Mouse (Mus musculus): ENCODE results near the gene Ncaph2. TPM values are rescaled to one million over a fixed set of nuclear protein-coding genes. Genes with fewer than 3 reads are reported as not detected.

Gene Ncaph2
- polyA plus RNA-seq, 1 experiment from 2014 or later, result 171 TPM

- no peak overlapping the region for H3K27ac ChIP-seq (replicated peaks; ENCODE audit: low read depth, low read length)
- DNase-seq (ENCODE audit: low spot score), result no peak
- WGBS, result 83% methylated on average over 4 of the region's 4 CpGs
Measured at GRCm38 (mm10) chr15:89365141-89365551, 9.6 kb downstream of the Ncaph2 start.

GRCm38 (mm10) chr15:89372068-89372467, 16.5 kb downstream of the Ncaph2 start:
- no peak overlapping the region for H3K4me3 ChIP-seq (ENCODE audit: low read depth, low read length)
- H3K27me3 ChIP-seq (ENCODE audit: control insufficient read depth, insufficient read depth, low read length), result peaks cover 7% of the 10 kb centered on the region
- no peak overlapping the region for H3K9ac ChIP-seq (replicated peaks; ENCODE audit: low read length)
- ATAC-seq (replicated peaks; ENCODE audit: insufficient number of reproducible peaks, low FRiP score, low TSS enrichment, low read depth), result no peak
- H3K4me1 ChIP-seq (ENCODE audit: control insufficient read depth, insufficient read depth, low read length), result peaks cover under 1% of the 10 kb centered on the region; the same call in 1 of the 2 replicates
- WGBS, result 88% methylated on average over 13 of the region's 13 CpGs
- no peaks in the 10 kb centered on the region for H3K9me3 ChIP-seq (replicated peaks; ENCODE audit: control insufficient read depth, low read length)
- H3K4me2 ChIP-seq (ENCODE audit: low read depth, low read length), result no peak overlapping the region
- DNase-seq (ENCODE audit: low spot score), result no peak
- H3K36me3 ChIP-seq (replicated peaks; ENCODE audit: control insufficient read depth, insufficient read depth, low read depth, low read length), result peaks cover 17% of the 10 kb centered on the region
- H3K27ac ChIP-seq (replicated peaks; ENCODE audit: low read depth, low read length), result no peak overlapping the region

More at GRCm38 (mm10) chr15:89365141-89365551, 9.6 kb downstream of the Ncaph2 start:
- H3K36me3 ChIP-seq (replicated peaks; ENCODE audit: control insufficient read depth, insufficient read depth, low read depth, low read length), result peaks cover 15% of the 10 kb centered on the region
- H3K4me1 ChIP-seq (ENCODE audit: control insufficient read depth, insufficient read depth, low read length), result no peaks in the 10 kb centered on the region
- no peak overlapping the region for H3K9ac ChIP-seq (replicated peaks; ENCODE audit: low read length)
- H3K4me2 ChIP-seq (ENCODE audit: low read depth, low read length), result no peak overlapping the region
- H3K4me3 ChIP-seq (ENCODE audit: low read depth, low read length), result no peak overlapping the region
- H3K27me3 ChIP-seq (ENCODE audit: control insufficient read depth, insufficient read depth, low read length), result no peaks in the 10 kb centered on the region
- H3K9me3 ChIP-seq (replicated peaks; ENCODE audit: control insufficient read depth, low read length), result no peaks in the 10 kb centered on the region
- no peak for ATAC-seq (replicated peaks; ENCODE audit: insufficient number of reproducible peaks, low FRiP score, low TSS enrichment, low read depth)

GRCm38 (mm10) chr15:89372536-89372935, 17.0 kb downstream of the Ncaph2 start:
- Histone ChIP-seq H3K36me3 (replicated peaks; ENCODE audit: control insufficient read depth, insufficient read depth, low read depth, low read length) (peaks cover 16% of the 10 kb centered on the region), H3K9ac (replicated peaks; ENCODE audit: low read length) (no peak overlapping the region)

GRCm38 (mm10) chr15:89373027-89373761, 17.7 kb downstream of the Ncaph2 start:
- Histone ChIP-seq H3K9me3 (replicated peaks; ENCODE audit: control insufficient read depth, low read length) (no peaks in the 10 kb centered on the region), H3K4me2 (ENCODE audit: low read depth, low read length) (peak overlapping the region; percentile 87), H3K27ac (replicated peaks; ENCODE audit: low read depth, low read length) (peak overlapping the region; percentile 87), H3K36me3 (replicated peaks; ENCODE audit: control insufficient read depth, insufficient read depth, low read depth, low read length) (peaks cover 12% of the 10 kb centered on the region), H3K4me1 (ENCODE audit: control insufficient read depth, insufficient read depth, low read length) (peaks cover 4% of the 10 kb centered on the region; the same call in 1 of the 2 replicates), H3K27me3 (ENCODE audit: control insufficient read depth, insufficient read depth, low read length) (peaks cover 18% of the 10 kb centered on the region), H3K4me3 (ENCODE audit: low read depth, low read length) (peak overlapping the region; percentile 51), H3K9ac (replicated peaks; ENCODE audit: low read length) (peak overlapping the region; percentile 82)
- under 1% methylated on average over 35 of the region's 35 CpGs for WGBS
- ATAC-seq (replicated peaks; ENCODE audit: insufficient number of reproducible peaks, low FRiP score, low TSS enrichment, low read depth), result peak; percentile 77
- DNase-seq (ENCODE audit: low spot score), result peak; percentile 86

More at GRCm38 (mm10) chr15:89372536-89372935, 17.0 kb downstream of the Ncaph2 start:
- Histone ChIP-seq H3K4me1 (ENCODE audit: control insufficient read depth, insufficient read depth, low read length) (peaks cover 4% of the 10 kb centered on the region; the same call in 1 of the 2 replicates), H3K27me3 (ENCODE audit: control insufficient read depth, insufficient read depth, low read length) (peaks cover 12% of the 10 kb centered on the region), H3K4me2 (ENCODE audit: low read depth, low read length) (peak overlapping the region; percentile 87), H3K27ac (replicated peaks; ENCODE audit: low read depth, low read length) (peak overlapping the region; percentile 41; the same call in 1 of the 2 replicates), H3K4me3 (ENCODE audit: low read depth, low read length) (peak overlapping the region; percentile 51; the same call in 1 of the 2 replicates), H3K9me3 (replicated peaks; ENCODE audit: control insufficient read depth, low read length) (no peaks in the 10 kb centered on the region)
- DNase-seq (ENCODE audit: low spot score) (no peak), ATAC-seq (replicated peaks; ENCODE audit: insufficient number of reproducible peaks, low FRiP score, low TSS enrichment, low read depth) (no peak)
- 90% methylated on average over 7 of the region's 7 CpGs for WGBS

GRCm38 (mm10) chr15:89373762-89374248, 18.3 kb downstream of the Ncaph2 start, which contains the start of gene Sco2:
Gene Sco2 (minus strand): TSS chr15:89373846.
- Histone ChIP-seq H3K9me3 (replicated peaks; ENCODE audit: control insufficient read depth, low read length) (no peaks in the 10 kb centered on the region), H3K27me3 (ENCODE audit: control insufficient read depth, insufficient read depth, low read length) (peaks cover 23% of the 10 kb centered on the region), H3K4me2 (ENCODE audit: low read depth, low read length) (peak within 1 kb of the TSS; percentile 87), H3K4me3 (ENCODE audit: low read depth, low read length) (peak within 1 kb of the TSS; percentile 51), H3K36me3 (replicated peaks; ENCODE audit: control insufficient read depth, insufficient read depth, low read depth, low read length) (peaks cover 9% of the 10 kb centered on the region), H3K9ac (replicated peaks; ENCODE audit: low read length) (peak within 1 kb of the TSS; percentile 82), H3K4me1 (ENCODE audit: control insufficient read depth, insufficient read depth, low read length) (peaks cover 4% of the 10 kb centered on the region; the same call in 1 of the 2 replicates), H3K27ac (replicated peaks; ENCODE audit: low read depth, low read length) (peak within 1 kb of the TSS; percentile 87)
- under 1% methylated on average over 40 of the region's 42 CpGs for WGBS
- ATAC-seq (replicated peaks; ENCODE audit: insufficient number of reproducible peaks, low FRiP score, low TSS enrichment, low read depth) (peak; percentile 68), DNase-seq (ENCODE audit: low spot score) (peak; percentile 94)

- DNase-seq (ENCODE audit: low spot score), result no peak
- Histone ChIP-seq H3K4me3 (ENCODE audit: low read depth, low read length) (peak overlapping the region; percentile 51), H3K36me3 (replicated peaks; ENCODE audit: control insufficient read depth, insufficient read depth, low read depth, low read length) (peaks cover 7% of the 10 kb centered on the region), H3K4me2 (ENCODE audit: low read depth, low read length) (peak overlapping the region; percentile 87), H3K27ac (replicated peaks; ENCODE audit: low read depth, low read length) (peak overlapping the region; percentile 87), H3K9me3 (replicated peaks; ENCODE audit: control insufficient read depth, low read length) (no peaks in the 10 kb centered on the region), H3K9ac (replicated peaks; ENCODE audit: low read length) (peak overlapping the region; percentile 82), H3K27me3 (ENCODE audit: control insufficient read depth, insufficient read depth, low read length) (peaks cover 28% of the 10 kb centered on the region), H3K4me1 (ENCODE audit: control insufficient read depth, insufficient read depth, low read length) (peaks cover 4% of the 10 kb centered on the region; the same call in 1 of the 2 replicates)
- no peak for ATAC-seq (replicated peaks; ENCODE audit: insufficient number of reproducible peaks, low FRiP score, low TSS enrichment, low read depth)
- 48% methylated on average over 9 of the region's 9 CpGs for WGBS
Measured at GRCm38 (mm10) chr15:89374340-89374739, 18.8 kb downstream of the Ncaph2 start.

- ATAC-seq (replicated peaks; ENCODE audit: insufficient number of reproducible peaks, low FRiP score, low TSS enrichment, low read depth), result no peak
- no peak overlapping the region for H3K4me3 ChIP-seq (ENCODE audit: low read depth, low read length)
- H3K9me3 ChIP-seq (replicated peaks; ENCODE audit: control insufficient read depth, low read length), result no peaks in the 10 kb centered on the region
- H3K4me1 ChIP-seq (ENCODE audit: control insufficient read depth, insufficient read depth, low read length), result peaks cover 4% of the 10 kb centered on the region; the same call in 1 of the 2 replicates
- 92% methylated on average over 17 of the region's 17 CpGs for WGBS
- peaks cover 31% of the 10 kb centered on the region for H3K27me3 ChIP-seq (ENCODE audit: control insufficient read depth, insufficient read depth, low read length)
- H3K36me3 ChIP-seq (replicated peaks; ENCODE audit: control insufficient read depth, insufficient read depth, low read depth, low read length), result peaks cover 7% of the 10 kb centered on the region
- H3K27ac ChIP-seq (replicated peaks; ENCODE audit: low read depth, low read length), result no peak overlapping the region
- no peak overlapping the region; the same call in 1 of the 2 replicates for H3K9ac ChIP-seq (replicated peaks; ENCODE audit: low read length)
- DNase-seq (ENCODE audit: low spot score), result no peak
- H3K4me2 ChIP-seq (ENCODE audit: low read depth, low read length), result no peak overlapping the region
Measured at GRCm38 (mm10) chr15:89374801-89375534, 19.4 kb downstream of the Ncaph2 start.
